Mouse (Mus musculus) limb, embryonic 15.5 days (tissue): ENCODE results near the gene Bmp5. TPM values are rescaled to one million over a fixed set of nuclear protein-coding genes. Genes with fewer than 3 reads are reported as not detected.
A peak's percentile ranks its signal among the peaks of the same experiment; 100 is the strongest.

Source experiments
- ATAC-seq: fragments of 200-750 bp; cut with Nextera tagmentation; 2 replicates; pipeline ENCODE4 v1.8.0; 2017; ENCODE audit warnings: low read depth, moderate TSS enrichment; ENCODE audit not compliant: insufficient number of reproducible peaks, low FRiP score, low TSS enrichment
- H3K27ac ChIP-seq: fragments of 300-500 bp; sonication (generic); 2 replicates; pipeline ENCODE4 v1.5.1; 2015; ENCODE audit warnings: moderate library complexity, mild to moderate bottlenecking, inconsistent platforms
- H3K27me3 ChIP-seq: fragments of 300-500 bp; sonication (generic); 2 replicates; pipeline ENCODE4 v1.6.1; 2015; ENCODE audit warnings: inconsistent platforms
- H3K36me3 ChIP-seq: fragments of 300-500 bp; sonication (generic); 2 replicates; pipeline ENCODE4 v1.6.1; 2015; ENCODE audit warnings: inconsistent platforms
- H3K4me1 ChIP-seq: fragments of 300-500 bp; sonication (generic); 2 replicates; pipeline ENCODE4 v1.6.1; 2015; ENCODE audit warnings: inconsistent platforms
- H3K4me2 ChIP-seq: fragments of 300-500 bp; sonication (generic); 2 replicates; pipeline ENCODE4 v1.6.1; 2015; ENCODE audit warnings: mild to moderate bottlenecking, inconsistent platforms
- H3K4me3 ChIP-seq: fragments of 300-500 bp; sonication (generic); 2 replicates; pipeline ENCODE4 v1.5.1; 2015; ENCODE audit warnings: mild to moderate bottlenecking, inconsistent platforms
- H3K9ac ChIP-seq: fragments of 300-500 bp; sonication (generic); 2 replicates; pipeline ENCODE4 v1.6.1; 2015; ENCODE audit warnings: inconsistent platforms
- H3K9me3 ChIP-seq: fragments of 300-500 bp; sonication (generic); 2 replicates; pipeline ENCODE4 v1.6.1; 2016; ENCODE audit warnings: inconsistent platforms
- WGBS: fragments of 180-500 bp; shearing (Covaris S2); methylation state at CpG from one replicate; pipeline ENCODE4 v1.1.7; 2015; 5-methylcytosine and 5-hydroxymethylcytosine counted together
- microRNA-seq: library from miRNA; unstranded; fragments of <30 nt; microRNA quantifications from one replicate; pipeline ENCODE4, GENCODE M21; 2016
- polyA plus RNA-seq: library from polyadenylated mRNA; unstranded; fragments of >200 nt; fragmentation: Nextera tagmentation; extraction: Ambion mirVana; gene quantifications from 2 replicates; pipeline ENCODE4 v1.2.1, GENCODE M21; 2015

The Bmp5 gene
- polyA plus RNA-seq, 1 experiment from 2014 or later, result 11.6 TPM

- Histone ChIP-seq H3K4me3 (no peak overlapping the region), H3K27me3 (no peaks in the 10 kb centered on the region), H3K36me3 (no peaks in the 10 kb centered on the region), H3K27ac (no peak overlapping the region), H3K4me1 (peaks cover 4% of the 10 kb centered on the region), H3K9ac (no peak overlapping the region), H3K4me2 (no peak overlapping the region), H3K9me3 (no peaks in the 10 kb centered on the region)
- ATAC-seq, result no peak
- 46% methylated on average over 2 of the region's 2 CpGs for WGBS
Observed at GRCm38 (mm10) chr9:75905497-75905896, 130.3 kb downstream of the Bmp5 start.

- WGBS, result 29% methylated on average over 7 of the region's 7 CpGs
- no peaks in the 10 kb centered on the region for H3K9me3 ChIP-seq
- H3K36me3 ChIP-seq, result no peaks in the 10 kb centered on the region
- H3K4me3 ChIP-seq, result no peak overlapping the region
- peaks cover 4% of the 10 kb centered on the region for H3K4me1 ChIP-seq
- no peaks in the 10 kb centered on the region for H3K27me3 ChIP-seq
- 0 out of 2 replicates have a peak overlapping the region, but pooled peaks have one; percentile 5 for H3K4me2 ChIP-seq
- H3K27ac ChIP-seq, result no peak overlapping the region
- no peak overlapping the region for H3K9ac ChIP-seq
- ATAC-seq, result peak; percentile 80
Observed at GRCm38 (mm10) chr9:75910112-75910799, 135.1 kb downstream of the Bmp5 start.

- Histone ChIP-seq H3K4me3 (no peak overlapping the region), H3K9me3 (no peaks in the 10 kb centered on the region), H3K9ac (no peak overlapping the region), H3K27ac (no peak overlapping the region), H3K4me1 (peaks cover 4% of the 10 kb centered on the region), H3K27me3 (no peaks in the 10 kb centered on the region), H3K4me2 (no peak overlapping the region), H3K36me3 (no peaks in the 10 kb centered on the region)
- WGBS, result 37% methylated on average over 7 of the region's 7 CpGs
- no peak for ATAC-seq
Observed at GRCm38 (mm10) chr9:75911542-75911941, 136.4 kb downstream of the Bmp5 start.

GRCm38 (mm10) chr9:75916027-75916426, 140.9 kb downstream of the Bmp5 start:
- Histone ChIP-seq H3K27me3 (no peaks in the 10 kb centered on the region), H3K4me2 (no peak overlapping the region), H3K9me3 (no peaks in the 10 kb centered on the region), H3K9ac (no peak overlapping the region), H3K27ac (no peak overlapping the region), H3K4me3 (no peak overlapping the region), H3K36me3 (no peaks in the 10 kb centered on the region), H3K4me1 (no peaks in the 10 kb centered on the region; the same call in 1 of the 2 replicates)
- no peak for ATAC-seq
- WGBS, result 20% methylated on average over 2 of the region's 2 CpGs

GRCm38 (mm10) chr9:75927196-75927880, 152.2 kb downstream of the Bmp5 start:
- 26% methylated on average over 11 of the region's 11 CpGs for WGBS
- Histone ChIP-seq H3K9ac (no peak overlapping the region), H3K36me3 (no peaks in the 10 kb centered on the region), H3K27ac (no peak overlapping the region), H3K9me3 (no peaks in the 10 kb centered on the region), H3K4me1 (no peaks in the 10 kb centered on the region), H3K27me3 (no peaks in the 10 kb centered on the region), H3K4me3 (no peak overlapping the region), H3K4me2 (no peak overlapping the region)
- ATAC-seq, result no peak

GRCm38 (mm10) chr9:75928068-75928467, 152.9 kb downstream of the Bmp5 start:
- H3K9ac ChIP-seq, result no peak overlapping the region
- no peaks in the 10 kb centered on the region for H3K27me3 ChIP-seq
- no peak for ATAC-seq
- no peaks in the 10 kb centered on the region for H3K36me3 ChIP-seq
- WGBS, result 61% methylated on average over 5 of the region's 5 CpGs
- no peak overlapping the region for H3K27ac ChIP-seq
- no peak overlapping the region for H3K4me2 ChIP-seq
- H3K9me3 ChIP-seq, result no peaks in the 10 kb centered on the region
- no peak overlapping the region for H3K4me3 ChIP-seq
- no peaks in the 10 kb centered on the region for H3K4me1 ChIP-seq

GRCm38 (mm10) chr9:75944663-75945062, 169.5 kb downstream of the Bmp5 start:
- Histone ChIP-seq H3K9ac (no peak overlapping the region), H3K27ac (no peak overlapping the region)
- 34% methylated on average over 3 of the region's 3 CpGs for WGBS

More at GRCm38 (mm10) chr9:75944663-75945062, 169.5 kb downstream of the Bmp5 start:
- no peak for ATAC-seq
- no peaks in the 10 kb centered on the region for H3K9me3 ChIP-seq
- H3K4me2 ChIP-seq, result no peak overlapping the region
- no peaks in the 10 kb centered on the region for H3K4me1 ChIP-seq
- H3K27me3 ChIP-seq, result no peaks in the 10 kb centered on the region
- H3K4me3 ChIP-seq, result no peak overlapping the region
- no peaks in the 10 kb centered on the region for H3K36me3 ChIP-seq

Small RNAs within 50 kb of the gene (microRNA-seq; reads per million reads assigned to microRNA genes)
- not detected for gene Gm44355

Other genes with a start within 250 kb of the Bmp5 start
- gene Tmod3, start 215.7 kb upstream of the Bmp5 start, polyA plus RNA-seq, result 154 and 158 TPM in 2 replicates
- 21.8 and 27.4 TPM in 2 replicates for gene Tmod2, start 164.0 kb upstream of the Bmp5 start, polyA plus RNA-seq
- gene Lysmd2, start 149.6 kb upstream of the Bmp5 start, polyA plus RNA-seq, result 48.3 and 49.5 TPM in 2 replicates
- 0.52 and 0.65 TPM in 2 replicates for gene Scg3, start 91.3 kb upstream of the Bmp5 start, polyA plus RNA-seq
- gene Hmgcll1, start 239.5 kb downstream of the Bmp5 start, polyA plus RNA-seq, result 2.2 and 3.3 TPM in 2 replicates